Mouse (Mus musculus): ENCODE data around the gene Marc1. TPM values are rescaled to one million over a fixed set of nuclear protein-coding genes. Genes with fewer than 3 reads are reported as not detected.

The Marc1 gene
- polyA plus RNA-seq, 1 experiment from 2014 or later: not detected

GRCm38 (mm10) chr1:184750114-184750664, 60.9 kb downstream of the Marc1 start:
- Histone ChIP-seq H3K9me3 (no peaks in the 10 kb centered on the region), H3K4me1 (no peaks in the 10 kb centered on the region), H3K9ac (no peak overlapping the region), H3K27ac (no peak overlapping the region), H3K4me2 (replicated peaks) (no peak overlapping the region), H3K36me3 (no peaks in the 10 kb centered on the region), H3K4me3 (no peak overlapping the region), H3K27me3 (no peaks in the 10 kb centered on the region)
- ATAC-seq (ENCODE audit: insufficient number of reproducible peaks, insufficient read depth, low FRiP score, low TSS enrichment): no peak
- WGBS: 87% methylated on average over 11 of the region's 11 CpGs

- Histone ChIP-seq H3K27ac (no peak overlapping the region), H3K9ac (no peak overlapping the region), H3K27me3 (no peaks in the 10 kb centered on the region), H3K4me2 (replicated peaks) (no peak overlapping the region), H3K9me3 (no peaks in the 10 kb centered on the region), H3K36me3 (no peaks in the 10 kb centered on the region), H3K4me1 (no peaks in the 10 kb centered on the region), H3K4me3 (no peak overlapping the region)
- 70% methylated on average over 14 of the region's 14 CpGs for WGBS
- ATAC-seq (ENCODE audit: insufficient number of reproducible peaks, insufficient read depth, low FRiP score, low TSS enrichment): no peak
Measured at GRCm38 (mm10) chr1:184748692-184749152, 62.4 kb downstream of the Marc1 start.

DNA sequence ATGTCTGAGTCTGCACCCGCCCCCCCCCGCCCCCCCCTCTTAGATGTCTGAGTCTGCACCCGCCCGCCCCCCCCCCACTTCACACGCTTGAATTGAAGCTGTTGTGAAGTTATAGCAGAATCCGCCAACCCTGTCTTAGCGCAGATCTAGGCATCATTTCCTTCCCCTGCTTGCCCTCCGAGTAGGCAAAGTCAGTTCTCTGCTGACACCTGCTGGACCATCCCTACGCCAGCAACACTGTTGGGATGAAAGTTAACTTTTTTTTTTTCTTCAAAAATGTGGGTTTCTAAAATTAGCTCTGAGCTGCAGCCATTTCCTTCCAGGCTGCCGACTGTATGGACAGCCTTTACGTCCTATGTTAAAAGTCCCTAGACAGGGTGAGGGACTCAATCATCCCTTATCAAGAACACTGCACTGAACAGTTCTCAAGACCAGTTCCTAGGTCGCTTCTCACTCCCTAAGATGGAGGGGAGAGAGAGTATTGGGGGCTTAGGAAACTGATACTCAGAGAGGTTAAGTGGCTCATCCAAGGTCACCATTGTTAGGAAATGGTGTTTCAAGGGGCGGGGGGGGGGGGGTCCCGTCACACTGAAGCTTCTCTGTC, 73.1 kb downstream of the Marc1 start:
- no peaks in the 10 kb centered on the region for H3K36me3 ChIP-seq
- H3K4me2 ChIP-seq (replicated peaks): no peak overlapping the region
- H3K27ac ChIP-seq: no peak overlapping the region
- no peaks in the 10 kb centered on the region for H3K9me3 ChIP-seq
- no peaks in the 10 kb centered on the region for H3K4me1 ChIP-seq
- ATAC-seq (ENCODE audit: insufficient number of reproducible peaks, insufficient read depth, low FRiP score, low TSS enrichment): no peak
- H3K4me3 ChIP-seq: no peak overlapping the region
- 4% methylated on average over 11 of the region's 14 CpGs for WGBS
- H3K9ac ChIP-seq: no peak overlapping the region
- peaks cover 62% of the 10 kb centered on the region for H3K27me3 ChIP-seq

- Histone ChIP-seq H3K27me3 (peaks cover 67% of the 10 kb centered on the region), H3K27ac (no peak overlapping the region), H3K4me2 (replicated peaks) (no peak overlapping the region), H3K36me3 (no peaks in the 10 kb centered on the region), H3K4me3 (no peak overlapping the region), H3K9me3 (no peaks in the 10 kb centered on the region), H3K9ac (no peak overlapping the region), H3K4me1 (no peaks in the 10 kb centered on the region)
- ATAC-seq (ENCODE audit: insufficient number of reproducible peaks, insufficient read depth, low FRiP score, low TSS enrichment): no peak
- 31% methylated on average over 2 of the region's 2 CpGs for WGBS
Measured at GRCm38 (mm10) chr1:184737228-184737627, 73.9 kb downstream of the Marc1 start.

MicroRNAs within 50 kb of the gene (microRNA counts, 519-probe panel; counts per million panel counts)
- microRNA mmu-miR-1981: 460 counts per million, percentile 65 among the panel's probes with 10 or more counts

Small RNAs within 50 kb of the gene (microRNA-seq; reads per million reads assigned to microRNA genes)
- gene Mir1981: 119 reads per million, percentile 53 among the genes with 10 or more reads in this experiment

Other genes starting within 250 kb of the Marc1 start
- gene Hlx, start 78.7 kb downstream of the Marc1 start, polyA plus RNA-seq (2016; fragmentation: Nextera tagmentation; extraction: Ambion mirVana): 8.4 and 9.7 TPM in 2 replicates
- 144 and 152 TPM in 2 replicates for gene Marc2, start 35.1 kb upstream of the Marc1 start, polyA plus RNA-seq (2016; fragmentation: Nextera tagmentation; extraction: Ambion mirVana)
- 1.0 and 1.3 TPM in 2 replicates for gene C130074G19Rik, start 71.9 kb upstream of the Marc1 start, polyA plus RNA-seq (2016; fragmentation: Nextera tagmentation; extraction: Ambion mirVana)
- gene Mark1, start 188.3 kb upstream of the Marc1 start, polyA plus RNA-seq (2016; fragmentation: Nextera tagmentation; extraction: Ambion mirVana): 4.6 and 5.2 TPM in 2 replicates